Mouse (Mus musculus) erythroid progenitor cell, adult 5-6 weeks (primary cell): ENCODE results near the gene Tmem147. TPM values are rescaled to one million over a fixed set of nuclear protein-coding genes. Genes with fewer than 3 reads are reported as not detected.

Experiments
- ATAC-seq: replicated peaks from 2 replicates; pipeline ENCODE4 v1.8.0; 2016; ENCODE audit warnings: moderate number of reproducible peaks, mild to moderate bottlenecking, moderate TSS enrichment, inconsistent platforms; ENCODE audit not compliant: poor library complexity, low FRiP score, severe bottlenecking
- total RNA-seq, 2 experiments: library from RNA; stranded (forward) in 1 of 2; stranded (reverse) in 1 of 2; fragments of 150-400 nt in 1 of 2; fragments of 186-747, 209-891 nt in 1 of 2; gene quantifications; 2 replicates each; pipeline versions ENCODE4 v1.2.3 to v1.2.4; 2015 to 2017; ENCODE audit warnings: low replicate concordance in 2 of 2

The Tmem147 gene
- total RNA-seq, 2 experiments from 2014 or later: 5.1 to 21.0 TPM

- ATAC-seq: peak; percentile 22
Observed at GRCm38 (mm10) chr7:30730064-30730722, 853 bp upstream of the Tmem147 start.

- ATAC-seq: no peak
Observed at GRCm38 (mm10) chr7:30728739-30729395, 473 bp downstream of the Tmem147 start.

GRCm38 (mm10) chr7:30728214-30728613 lies 1.1 kb downstream of the Tmem147 start:
- no peak for ATAC-seq

DNA sequence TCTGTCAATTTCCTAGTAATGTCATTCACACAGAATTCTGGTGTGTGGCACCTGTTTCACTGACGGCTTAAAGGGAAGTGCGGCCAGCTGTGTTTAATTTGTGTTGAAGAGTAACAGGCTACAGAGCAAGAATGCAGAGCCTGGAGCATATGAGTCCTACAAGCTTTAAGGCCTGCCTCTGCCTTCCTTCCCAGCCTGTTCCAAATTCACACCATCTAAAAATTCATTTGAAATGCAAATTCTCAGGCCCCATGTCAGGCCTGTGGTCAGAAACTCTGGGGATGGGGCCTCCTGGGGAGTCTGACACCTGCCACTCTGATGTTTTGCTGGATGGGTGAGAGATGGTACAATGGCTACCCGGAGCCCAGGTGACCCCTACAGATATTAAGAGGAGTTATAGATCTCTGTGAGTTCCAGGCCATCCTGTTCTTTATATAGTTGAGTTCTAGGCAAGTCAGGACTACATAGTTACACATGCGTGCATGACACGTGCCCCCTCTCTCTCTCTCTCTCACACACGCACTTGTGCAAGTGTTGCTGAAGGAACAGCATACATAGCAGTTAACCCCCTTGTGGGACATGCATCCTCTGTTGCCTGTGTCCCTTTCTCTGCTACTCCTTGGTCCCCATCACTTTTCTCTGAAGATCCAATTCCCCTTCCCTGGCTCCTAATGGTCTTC lies 5.9 kb downstream of the Tmem147 start:
- ATAC-seq: no peak

DNA sequence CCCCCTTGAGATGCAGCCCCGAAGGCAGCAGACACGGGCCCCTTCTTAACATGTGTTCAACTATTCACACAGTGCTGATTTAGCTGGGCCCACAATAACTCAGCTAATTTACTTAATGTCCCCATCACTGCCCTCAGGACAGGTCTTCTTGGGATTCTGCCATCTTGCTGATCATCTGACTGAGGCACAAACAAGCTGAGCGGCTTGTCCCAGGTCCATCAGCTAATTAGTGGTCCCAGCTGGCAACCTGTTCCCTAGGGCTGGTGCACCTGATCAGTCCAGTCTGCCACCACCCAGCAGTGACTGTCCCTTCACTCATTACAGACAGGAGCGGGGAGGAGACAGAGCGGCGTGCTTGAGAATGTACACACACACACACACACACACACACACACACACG lies 8.1 kb downstream of the Tmem147 start:
- no peak for ATAC-seq

- no peak for ATAC-seq
Observed at GRCm38 (mm10) chr7:30719669-30720068, 9.7 kb downstream of the Tmem147 start.

GRCm38 (mm10) chr7:30717716-30718046 lies 11.7 kb downstream of the Tmem147 start:
- no peak for ATAC-seq

GRCm38 (mm10) chr7:30717006-30717715 lies 12.2 kb downstream of the Tmem147 start:
- peak; percentile 84 for ATAC-seq

DNA sequence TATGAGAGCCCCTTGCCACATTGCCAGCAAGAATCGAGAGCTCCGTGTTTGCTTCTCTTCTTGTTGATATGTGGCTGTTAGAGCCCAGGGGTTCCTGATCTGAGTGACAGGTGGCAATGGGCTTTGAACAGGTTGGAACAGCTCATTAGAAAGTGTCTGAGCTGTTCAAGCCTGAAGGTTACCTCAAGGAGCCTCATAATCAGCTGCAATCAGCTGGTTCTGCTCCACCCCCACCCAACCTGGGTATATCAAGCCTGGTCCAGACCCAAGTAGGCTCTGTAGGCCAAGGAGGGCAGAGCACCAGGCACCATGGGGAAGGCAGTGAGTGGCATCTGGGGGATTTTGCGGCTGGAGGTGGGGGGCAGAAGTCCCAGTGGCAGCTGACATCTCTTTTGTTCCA lies 17.4 kb downstream of the Tmem147 start, which contains the start of gene Atp4a:
Atp4a (plus strand) TSS at position 268 of the 400 bp plus-strand sequence.
- no peak for ATAC-seq

- ATAC-seq: no peak
Observed at GRCm38 (mm10) chr7:30707441-30707840, 21.9 kb downstream of the Tmem147 start.

DNA sequence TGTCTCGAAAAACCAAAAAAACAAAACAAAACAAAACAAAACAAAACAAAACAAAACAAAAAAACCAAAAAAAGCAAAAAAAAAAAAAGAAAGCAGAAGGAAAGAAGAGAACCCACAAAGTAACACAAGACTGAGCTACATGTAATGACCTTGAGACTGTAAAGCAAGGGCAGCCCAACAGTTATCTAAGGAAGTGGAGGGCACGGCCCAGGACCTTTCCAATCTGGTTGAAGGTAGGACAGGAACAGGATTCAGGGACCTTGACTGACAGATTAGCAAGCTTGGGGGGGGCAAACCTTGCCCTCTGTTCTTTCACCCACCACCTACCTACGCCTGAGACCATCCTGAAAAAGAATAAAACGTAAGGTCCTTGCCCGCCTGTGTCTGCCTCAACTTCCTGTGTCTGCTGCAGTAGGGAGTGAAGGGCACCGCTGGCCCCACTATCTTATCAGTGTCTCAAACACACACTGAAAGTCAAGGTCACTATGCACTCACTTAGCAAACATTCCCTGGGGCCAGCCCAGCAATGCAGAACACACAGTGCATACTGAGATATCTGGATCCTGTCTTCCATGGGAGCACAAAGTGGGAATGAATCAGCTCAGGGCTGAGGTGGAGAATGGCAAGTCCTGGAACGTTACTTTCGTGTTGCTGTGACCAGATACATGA lies 23.0 kb downstream of the Tmem147 start:
- ATAC-seq: no peak

- ATAC-seq: 0 out of 2 replicates have a peak, but pooled peaks have one; percentile 30
Observed at GRCm38 (mm10) chr7:30698589-30698988, 30.8 kb downstream of the Tmem147 start, which contains the start of gene 2200002J24Rik. 2200002J24Rik (plus strand) TSS chr7:30698926.

GRCm38 (mm10) chr7:30698101-30698500 lies 31.2 kb downstream of the Tmem147 start:
- ATAC-seq: no peak

- ATAC-seq: no peak
Observed at GRCm38 (mm10) chr7:30688325-30688724, 41.0 kb downstream of the Tmem147 start.

- no peak for ATAC-seq
Observed at GRCm38 (mm10) chr7:30683425-30683824, 45.9 kb downstream of the Tmem147 start.

DNA sequence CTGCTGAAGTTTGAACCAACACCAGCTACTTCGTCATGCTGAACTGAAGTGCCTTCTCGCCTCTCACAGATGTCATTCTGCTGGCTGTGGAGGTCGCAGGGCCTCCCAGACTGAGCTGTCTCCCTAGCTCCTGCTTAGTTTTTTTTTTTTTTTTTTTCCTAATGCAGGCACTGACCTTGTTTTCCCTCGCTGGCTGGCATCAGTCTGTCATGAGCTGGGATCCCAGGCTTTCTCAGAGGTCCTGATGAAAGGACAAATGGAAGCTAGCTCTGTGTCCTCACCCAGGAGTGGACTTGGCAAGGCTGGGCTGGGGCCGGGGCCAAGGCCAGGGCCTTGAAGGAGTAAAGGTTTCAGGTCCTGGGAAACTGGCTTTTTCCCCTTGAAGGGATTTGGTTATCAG lies 47.4 kb downstream of the Tmem147 start:
- ATAC-seq: no peak

DNA sequence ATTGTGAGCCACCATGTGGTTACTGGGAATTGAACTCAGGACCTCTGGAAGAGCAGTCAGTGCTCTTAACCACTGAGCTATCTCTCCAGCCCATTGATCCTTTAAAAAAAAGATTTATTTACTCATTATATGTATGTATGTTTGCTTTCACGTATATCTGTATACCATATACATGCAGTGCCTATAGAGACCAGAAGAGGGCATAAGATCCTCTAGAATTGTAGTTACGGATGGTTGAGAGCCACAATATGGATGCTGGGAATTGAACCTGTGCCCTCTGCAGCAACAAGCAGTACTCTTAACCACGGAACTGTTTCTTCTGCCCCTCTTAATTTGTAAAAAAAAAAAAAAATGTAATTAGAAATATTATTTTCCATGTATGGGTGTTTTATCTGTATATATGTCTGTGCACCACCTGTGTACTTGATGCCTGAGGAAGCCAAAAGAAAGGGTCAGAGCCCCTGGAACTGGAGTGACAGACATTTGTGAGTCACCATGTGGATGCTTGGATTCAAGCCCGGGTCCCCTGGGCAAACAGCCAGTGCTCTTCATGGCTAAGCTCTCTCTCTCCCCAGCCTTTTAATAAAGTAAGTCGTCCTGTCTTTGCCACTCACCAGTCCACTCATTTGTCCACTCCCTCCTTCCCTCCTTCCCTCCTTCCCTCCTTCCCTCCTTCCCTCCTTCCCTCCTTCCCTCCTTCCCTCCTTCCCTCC lies 50.9 kb downstream of the Tmem147 start:
- no peak for ATAC-seq
